Mouse (Mus musculus) midbrain, embryonic 12.5 days (tissue): ENCODE measurements around the gene Dock3. TPM values are rescaled to one million over a fixed set of nuclear protein-coding genes. Genes with fewer than 3 reads are reported as not detected.
A peak's percentile ranks its signal among the peaks of the same experiment; 100 is the strongest.

Source experiments
- ATAC-seq: fragments of 200-750 bp; cut with Nextera tagmentation; 2 replicates; pipeline ENCODE4 v1.8.0; 2017; ENCODE audit warnings: low read depth, moderate TSS enrichment, moderate library complexity; ENCODE audit not compliant: low FRiP score
- H3K27ac ChIP-seq: fragments of 300-500 bp; sonication (generic); replicated peaks from 2 replicates; pipeline ENCODE4 v1.5.1; 2016; ENCODE audit warnings: mild to moderate bottlenecking
- H3K27me3 ChIP-seq: fragments of 300-500 bp; sonication (generic); 2 replicates; pipeline ENCODE4 v1.6.1; 2016; ENCODE audit warnings: mild to moderate bottlenecking
- H3K36me3 ChIP-seq: fragments of 300-500 bp; sonication (generic); 2 replicates; pipeline ENCODE4 v1.6.1; 2016
- H3K4me1 ChIP-seq: fragments of 300-500 bp; sonication (generic); 2 replicates; pipeline ENCODE4 v1.6.1; 2016
- H3K4me2 ChIP-seq: fragments of 300-500 bp; sonication (generic); replicated peaks from 2 replicates; pipeline ENCODE4 v1.6.1; 2016; ENCODE audit warnings: mild to moderate bottlenecking, moderate library complexity
- H3K4me3 ChIP-seq: fragments of 300-500 bp; sonication (generic); 2 replicates; pipeline ENCODE4 v1.5.1; 2016; ENCODE audit warnings: mild to moderate bottlenecking
- H3K9ac ChIP-seq: fragments of 300-500 bp; sonication (generic); replicated peaks from 2 replicates; pipeline ENCODE4 v1.6.1; 2016; ENCODE audit warnings: mild to moderate bottlenecking, moderate library complexity
- H3K9me3 ChIP-seq: fragments of 300-500 bp; sonication (generic); 2 replicates; pipeline ENCODE4 v1.6.1; 2016; ENCODE audit warnings: mild to moderate bottlenecking
- WGBS: fragments of 180-500 bp; shearing (Covaris S2); methylation state at CpG from one replicate; pipeline ENCODE4 v1.1.7; 2016; 5-methylcytosine and 5-hydroxymethylcytosine counted together
- polyA plus RNA-seq: library from polyadenylated mRNA; unstranded; fragments of >200 nt; fragmentation: Nextera tagmentation; extraction: Ambion mirVana; gene quantifications from 2 replicates; pipeline ENCODE4 v1.2.1, GENCODE M21; 2016

Dock3 gene
- polyA plus RNA-seq, 1 experiment from 2014 or later: 15.3 TPM

GRCm38 (mm10) chr9:106898901-106899300, 332.8 kb downstream of the Dock3 start:
- WGBS: 81% methylated on average over 1 of the region's 1 CpGs
- no peak for ATAC-seq
- Histone ChIP-seq H3K36me3 (peaks cover 13% of the 10 kb centered on the region), H3K27ac (no peak overlapping the region), H3K4me3 (no peak overlapping the region), H3K9me3 (no peaks in the 10 kb centered on the region), H3K4me2 (no peak overlapping the region), H3K9ac (no peak overlapping the region), H3K27me3 (no peaks in the 10 kb centered on the region), H3K4me1 (no peaks in the 10 kb centered on the region)

GRCm38 (mm10) chr9:106893327-106893726, 338.4 kb downstream of the Dock3 start:
- Histone ChIP-seq H3K4me2 (peak overlapping the region; percentile 19), H3K27me3 (no peaks in the 10 kb centered on the region), H3K27ac (no peak overlapping the region), H3K4me3 (no peak overlapping the region), H3K36me3 (peaks cover 28% of the 10 kb centered on the region), H3K9ac (no peak overlapping the region; the same call in 1 of the 2 replicates), H3K4me1 (peaks cover 29% of the 10 kb centered on the region), H3K9me3 (no peaks in the 10 kb centered on the region)
- 49% methylated on average over 3 of the region's 3 CpGs for WGBS
- no peak for ATAC-seq

GRCm38 (mm10) chr9:106892552-106892875, 339.2 kb downstream of the Dock3 start:
- peak overlapping the region; percentile 83 for H3K4me2 ChIP-seq
- peaks cover 36% of the 10 kb centered on the region for H3K4me1 ChIP-seq
- H3K27ac ChIP-seq: peak overlapping the region; percentile 93
- no peaks in the 10 kb centered on the region for H3K9me3 ChIP-seq
- peaks cover 32% of the 10 kb centered on the region for H3K36me3 ChIP-seq
- peak overlapping the region; percentile 95 for H3K4me3 ChIP-seq
- no peak for ATAC-seq
- no peaks in the 10 kb centered on the region for H3K27me3 ChIP-seq
- peak overlapping the region; percentile 83 for H3K9ac ChIP-seq
- WGBS: under 1% methylated on average over 9 of the region's 9 CpGs

GRCm38 (mm10) chr9:106891829-106892551, 339.7 kb downstream of the Dock3 start, which contains the start of gene Manf:
Gene Manf, minus strand, starts transcription at chr9:106891979.
- Histone ChIP-seq H3K9me3 (no peaks in the 10 kb centered on the region), H3K27me3 (no peaks in the 10 kb centered on the region), H3K36me3 (peaks cover 32% of the 10 kb centered on the region), H3K4me2 (peak within 1 kb of the TSS; percentile 83), H3K27ac (peak within 1 kb of the TSS; percentile 93), H3K4me3 (peak within 1 kb of the TSS; percentile 95), H3K4me1 (peaks cover 39% of the 10 kb centered on the region), H3K9ac (peak within 1 kb of the TSS; percentile 83)
- under 1% methylated on average over 59 of the region's 59 CpGs for WGBS
- peak; percentile 99 for ATAC-seq

DNA sequence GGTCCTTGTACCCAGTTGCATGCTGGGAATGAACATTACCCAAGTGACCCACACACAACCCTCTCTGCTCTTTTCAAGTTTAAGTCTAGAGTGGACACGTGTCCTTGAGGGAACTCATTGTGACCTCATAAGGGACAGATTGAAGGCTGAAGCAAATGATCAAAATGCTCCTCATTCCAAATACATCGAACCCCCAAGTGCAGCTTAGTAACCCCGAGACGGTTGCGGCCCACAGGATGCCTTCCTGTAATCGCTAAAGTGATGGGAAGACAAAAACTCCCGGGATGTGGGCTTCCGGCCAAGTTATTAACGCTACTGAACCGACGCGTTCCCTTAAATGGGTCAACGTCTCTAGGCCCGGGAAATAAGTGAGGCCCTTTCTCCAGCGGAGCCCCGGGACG, 340.4 kb downstream of the Dock3 start:
- peaks cover 39% of the 10 kb centered on the region for H3K4me1 ChIP-seq

GRCm38 (mm10) chr9:106890496-106891240, 341.0 kb downstream of the Dock3 start:
- Histone ChIP-seq H3K36me3 (peaks cover 32% of the 10 kb centered on the region), H3K27ac (no peak overlapping the region), H3K4me2 (peak overlapping the region; percentile 68), H3K9me3 (no peaks in the 10 kb centered on the region), H3K4me3 (peak overlapping the region; percentile 95), H3K9ac (peak overlapping the region; percentile 83), H3K4me1 (peaks cover 39% of the 10 kb centered on the region), H3K27me3 (no peaks in the 10 kb centered on the region)
- ATAC-seq: no peak
- 72% methylated on average over 8 of the region's 8 CpGs for WGBS

More for the DNA sequence above, 340.4 kb downstream of the Dock3 start:
- H3K4me2 ChIP-seq: peak overlapping the region; percentile 68
- no peaks in the 10 kb centered on the region for H3K9me3 ChIP-seq
- peak overlapping the region; percentile 83 for H3K9ac ChIP-seq
- peak overlapping the region; percentile 93 for H3K27ac ChIP-seq
- ATAC-seq: no peak
- H3K4me3 ChIP-seq: peak overlapping the region; percentile 95
- peaks cover 32% of the 10 kb centered on the region for H3K36me3 ChIP-seq
- 2% methylated on average over 17 of the region's 17 CpGs for WGBS
- no peaks in the 10 kb centered on the region for H3K27me3 ChIP-seq

DNA sequence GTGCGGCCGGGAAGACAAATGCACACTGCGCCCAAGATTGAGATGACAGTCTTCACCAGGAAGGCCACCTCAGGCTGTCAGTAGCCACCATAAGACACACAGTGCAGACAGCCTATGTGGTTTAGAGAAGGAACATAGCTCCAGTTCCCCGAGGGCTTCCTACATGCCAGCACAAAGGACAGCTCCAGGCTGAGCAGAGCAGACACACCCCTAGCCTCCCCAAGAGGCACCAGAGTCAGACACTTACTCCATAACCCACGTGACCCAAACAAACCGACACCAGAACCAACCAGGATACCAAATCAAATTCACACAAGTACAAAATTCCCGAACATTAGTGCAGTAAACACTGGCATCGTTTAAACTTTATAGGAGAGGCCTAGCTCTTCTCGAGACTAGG, 342.4 kb downstream of the Dock3 start:
- H3K4me3 ChIP-seq: no peak overlapping the region
- no peak overlapping the region for H3K9ac ChIP-seq
- peaks cover 52% of the 10 kb centered on the region for H3K4me1 ChIP-seq
- 92% methylated on average over 9 of the region's 9 CpGs for WGBS
- no peak for ATAC-seq
- peaks cover 41% of the 10 kb centered on the region for H3K36me3 ChIP-seq
- no peaks in the 10 kb centered on the region for H3K27me3 ChIP-seq
- no peak overlapping the region for H3K27ac ChIP-seq
- no peak overlapping the region for H3K4me2 ChIP-seq
- no peaks in the 10 kb centered on the region for H3K9me3 ChIP-seq

- Histone ChIP-seq H3K4me1 (peaks cover 60% of the 10 kb centered on the region), H3K9ac (no peak overlapping the region), H3K4me3 (no peak overlapping the region)
These were observed 343.4 kb downstream of the Dock3 start for GRCm38 (mm10) chr9:106888346-106888745.

DNA sequence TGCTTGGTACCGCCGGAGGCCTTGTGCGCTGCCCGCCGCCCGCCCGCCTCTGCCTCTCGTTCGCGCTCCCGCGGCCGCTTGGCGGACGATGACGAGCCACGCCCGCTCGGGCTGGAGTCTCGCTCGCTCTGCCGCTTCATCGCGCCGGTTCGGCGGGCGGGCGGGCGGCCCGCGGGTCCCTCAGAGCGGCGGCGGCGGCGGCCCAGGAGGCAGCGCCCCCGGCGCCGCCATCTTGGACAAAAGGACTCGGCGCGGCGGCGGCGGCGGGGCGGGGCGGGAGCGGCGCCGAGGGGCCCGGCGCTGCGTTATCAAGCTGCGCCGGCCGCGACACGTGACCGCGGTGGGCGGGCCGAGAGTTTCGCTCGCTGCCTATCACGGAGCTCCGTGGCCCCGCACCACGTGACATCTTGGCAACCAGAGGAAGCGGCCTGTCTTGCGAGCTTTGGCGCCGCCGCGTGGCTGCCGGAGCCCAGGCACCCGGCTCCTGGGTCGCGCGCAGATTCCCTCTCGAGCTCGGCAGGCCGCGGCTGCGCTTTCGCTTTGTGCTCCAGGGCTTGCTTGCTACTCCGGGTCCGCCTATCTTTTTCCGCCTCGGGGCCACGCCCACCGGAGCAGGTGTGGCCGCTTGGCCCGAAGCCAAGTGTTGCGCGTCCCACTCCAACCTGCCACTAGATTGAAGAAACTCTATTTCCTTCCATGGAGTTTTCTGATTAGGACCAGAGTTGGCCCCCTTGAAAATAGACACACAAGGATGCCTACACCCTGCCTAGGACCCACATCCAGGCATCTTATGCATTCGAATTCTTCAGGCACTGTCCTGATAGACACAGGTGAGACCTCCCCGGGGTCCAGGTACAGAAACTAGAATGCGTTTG, 344.6 kb downstream of the Dock3 start, which contains the start of gene Rbm15b:
Rbm15b (minus strand) TSS at position 601 of the 875 bp plus-strand sequence.
- ATAC-seq: peak; percentile 67
- peak within 1 kb of the TSS; percentile 95 for H3K4me2 ChIP-seq
- H3K9ac ChIP-seq: peak within 1 kb of the TSS; percentile 99
- 2% methylated on average over 86 of the region's 101 CpGs for WGBS
- H3K4me3 ChIP-seq: peak within 1 kb of the TSS; percentile 91
- H3K4me1 ChIP-seq: peaks cover 66% of the 10 kb centered on the region
- peaks cover 61% of the 10 kb centered on the region for H3K36me3 ChIP-seq
- H3K9me3 ChIP-seq: no peaks in the 10 kb centered on the region
- peak within 1 kb of the TSS; percentile 91 for H3K27ac ChIP-seq
- no peaks in the 10 kb centered on the region for H3K27me3 ChIP-seq

More at GRCm38 (mm10) chr9:106888346-106888745, 343.4 kb downstream of the Dock3 start:
- ATAC-seq: no peak
- Histone ChIP-seq H3K36me3 (peaks cover 48% of the 10 kb centered on the region), H3K27me3 (no peaks in the 10 kb centered on the region), H3K4me2 (no peak overlapping the region), H3K27ac (no peak overlapping the region), H3K9me3 (no peaks in the 10 kb centered on the region)
- 91% methylated on average over 3 of the region's 3 CpGs for WGBS

DNA sequence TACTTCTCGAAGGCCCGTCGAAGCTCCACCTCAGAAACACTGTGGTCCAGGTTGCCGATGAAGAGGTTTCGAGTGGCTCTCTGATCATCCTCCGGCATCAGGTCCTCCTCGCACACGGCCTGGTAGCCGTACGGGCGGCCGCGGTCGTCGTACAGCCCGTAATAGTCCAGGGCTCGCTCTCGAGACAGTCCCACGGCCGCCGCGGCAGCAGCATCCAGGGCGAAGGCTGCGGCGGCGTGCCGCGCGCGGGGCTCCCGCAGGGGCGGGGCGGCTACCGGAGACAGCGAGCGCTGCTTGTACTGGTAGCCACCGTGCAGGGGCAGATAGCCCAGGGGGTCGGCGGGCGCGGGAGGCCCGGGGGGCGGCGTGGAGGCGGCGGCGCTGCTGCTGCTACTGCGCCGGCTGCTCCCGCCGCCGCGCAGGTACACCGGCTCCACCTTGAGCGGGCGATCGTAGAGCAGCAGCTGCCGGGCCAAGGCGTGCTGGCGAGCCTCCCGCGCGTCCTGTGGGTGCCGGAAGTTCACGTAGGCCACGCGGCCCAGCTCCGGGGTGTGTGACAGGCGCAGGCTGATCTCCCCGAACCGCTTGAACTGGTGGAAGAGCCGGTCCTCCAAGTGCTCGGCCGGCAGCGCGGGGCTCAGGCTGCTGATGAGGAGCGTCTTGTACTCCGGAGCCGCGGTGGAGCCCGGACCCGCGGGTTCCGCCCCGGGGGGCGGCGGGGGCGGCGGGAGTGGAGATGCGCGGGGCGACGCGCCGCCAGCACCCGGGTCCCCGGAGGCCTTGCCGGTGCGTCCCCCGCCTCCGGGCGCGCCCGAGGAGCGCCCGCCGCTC, 345.6 kb downstream of the Dock3 start:
- H3K4me2 ChIP-seq: peak overlapping the region; percentile 95
- peak; percentile 5; the same call in 1 of the 2 replicates for ATAC-seq
- peak overlapping the region; percentile 91 for H3K4me3 ChIP-seq
- H3K27ac ChIP-seq: peak overlapping the region; percentile 91
- H3K9me3 ChIP-seq: no peaks in the 10 kb centered on the region
- H3K27me3 ChIP-seq: no peaks in the 10 kb centered on the region
- peak overlapping the region; percentile 99 for H3K9ac ChIP-seq
- peaks cover 70% of the 10 kb centered on the region for H3K36me3 ChIP-seq
- 1% methylated on average over 65 of the region's 107 CpGs for WGBS
- H3K4me1 ChIP-seq: peaks cover 73% of the 10 kb centered on the region
